Mouse (Mus musculus) adrenal gland, adult 2 months (tissue): ENCODE data around the gene Sptssb. TPM values are rescaled to one million over a fixed set of nuclear protein-coding genes. Genes with fewer than 3 reads are reported as not detected.

Experiments used
- polyA plus RNA-seq: library from polyadenylated mRNA; depleted of rRNA; stranded (reverse); fragments of >200 nt; gene quantifications from 2 replicates; pipeline ENCODE4 v1.2.3, GENCODE M21; 2012; rRNA removed
- total RNA-seq, 2 experiments: library from RNA; stranded (reverse); gene quantifications; 2 replicates each; pipeline ENCODE4 v1.2.3; 2021

Sptssb gene
- total and polyA plus RNA-seq, 3 experiments, result not detected

Other genes with a start within 250 kb of the Sptssb start
- gene Nmd3, start 138.0 kb downstream of the Sptssb start, total RNA-seq, result 10 to 100 TPM; 72.7 to 97.9 TPM
- 40.4 and 88.1 TPM in 2 replicates for gene Nmd3, start 138.0 kb downstream of the Sptssb start, polyA plus RNA-seq
- not detected for gene Otol1, start 147.7 kb upstream of the Sptssb start, total RNA-seq
- gene Otol1, start 147.7 kb upstream of the Sptssb start, polyA plus RNA-seq, result not detected in 2 replicates